Mouse (Mus musculus) neural tube, embryonic 15.5 days (tissue): Measurements from ENCODE around the gene Tmem174. TPM values are rescaled to one million over a fixed set of nuclear protein-coding genes. Genes with fewer than 3 reads are reported as not detected.

Source experiments
- ATAC-seq: fragments of 200-750 bp; cut with Nextera tagmentation; 2 replicates; pipeline ENCODE4 v1.8.0; 2017; ENCODE audit warnings: mild to moderate bottlenecking, moderate TSS enrichment, moderate library complexity; ENCODE audit not compliant: low FRiP score
- H3K27ac ChIP-seq: fragments of 300-500 bp; sonication (generic); replicated peaks from 2 replicates; pipeline ENCODE4 v1.5.1; 2015; ENCODE audit warnings: mild to moderate bottlenecking, inconsistent platforms
- H3K27me3 ChIP-seq: fragments of 300-500 bp; sonication (generic); replicated peaks from 2 replicates; pipeline ENCODE4 v1.6.1; 2015; ENCODE audit warnings: inconsistent platforms
- H3K36me3 ChIP-seq: fragments of 300-500 bp; sonication (generic); 2 replicates; pipeline ENCODE4 v1.6.1; 2015; ENCODE audit warnings: inconsistent platforms
- H3K4me1 ChIP-seq: fragments of 300-500 bp; sonication (generic); 2 replicates; pipeline ENCODE4 v1.6.1; 2015; ENCODE audit warnings: inconsistent platforms
- H3K4me2 ChIP-seq: fragments of 300-500 bp; sonication (generic); 2 replicates; pipeline ENCODE4 v1.6.1; 2015; ENCODE audit warnings: inconsistent platforms, mild to moderate bottlenecking, moderate library complexity
- H3K4me3 ChIP-seq: fragments of 300-500 bp; sonication (generic); replicated peaks from 2 replicates; pipeline ENCODE4 v1.5.1; 2015; ENCODE audit warnings: mild to moderate bottlenecking, inconsistent platforms
- H3K9ac ChIP-seq: fragments of 300-500 bp; sonication (generic); replicated peaks from 2 replicates; pipeline ENCODE4 v1.6.1; 2015; ENCODE audit warnings: mild to moderate bottlenecking, inconsistent platforms
- H3K9me3 ChIP-seq: fragments of 300-500 bp; sonication (generic); replicated peaks from 2 replicates; pipeline ENCODE4 v1.6.1; 2016; ENCODE audit warnings: inconsistent platforms
- WGBS: fragments of 180-500 bp; shearing (Covaris S2); methylation state at CpG from one replicate; pipeline ENCODE4 v1.1.7; 2015; ENCODE audit warnings: mixed read lengths; 5-methylcytosine and 5-hydroxymethylcytosine counted together
- polyA plus RNA-seq: library from polyadenylated mRNA; unstranded; fragments of >200 nt; fragmentation: Nextera tagmentation; extraction: Ambion mirVana; gene quantifications from 2 replicates; pipeline ENCODE4 v1.2.1, GENCODE M21; 2015

Tmem174 gene
- polyA plus RNA-seq, 1 experiment from 2014 or later = not detected

- Histone ChIP-seq H3K27ac (no peak overlapping the region), H3K27me3 (peaks cover 43% of the 10 kb centered on the region), H3K9ac (no peak overlapping the region), H3K36me3 (no peaks in the 10 kb centered on the region), H3K4me3 (peak overlapping the region; percentile 45; the same call in 1 of the 2 replicates), H3K4me1 (peaks cover 24% of the 10 kb centered on the region), H3K9me3 (no peaks in the 10 kb centered on the region), H3K4me2 (peak overlapping the region; percentile 91)
- ATAC-seq = no peak
- 42% methylated on average over 9 of the region's 9 CpGs for WGBS
Observed at GRCm38 (mm10) chr13:98589572-98589971, 47.6 kb downstream of the Tmem174 start.

- Histone ChIP-seq H3K27me3 (peaks cover 48% of the 10 kb centered on the region), H3K9me3 (no peaks in the 10 kb centered on the region), H3K36me3 (no peaks in the 10 kb centered on the region), H3K27ac (no peak overlapping the region), H3K4me3 (peak overlapping the region; percentile 45), H3K9ac (peak overlapping the region; percentile 36; the same call in 1 of the 2 replicates), H3K4me2 (peak overlapping the region; percentile 91), H3K4me1 (peaks cover 24% of the 10 kb centered on the region)
- WGBS = 1% methylated on average over 35 of the region's 35 CpGs
- peak; percentile 85 for ATAC-seq
Observed at GRCm38 (mm10) chr13:98588951-98589501, 48.2 kb downstream of the Tmem174 start.

- no peaks in the 10 kb centered on the region for H3K36me3 ChIP-seq
- peak overlapping the region; percentile 91 for H3K4me2 ChIP-seq
- H3K4me1 ChIP-seq = peaks cover 24% of the 10 kb centered on the region
- no peak overlapping the region for H3K27ac ChIP-seq
- ATAC-seq = peak; percentile 13; the same call in 1 of the 2 replicates
- H3K9me3 ChIP-seq = no peaks in the 10 kb centered on the region
- peak overlapping the region; percentile 36; the same call in 1 of the 2 replicates for H3K9ac ChIP-seq
- peak overlapping the region; percentile 45 for H3K4me3 ChIP-seq
- H3K27me3 ChIP-seq = peaks cover 54% of the 10 kb centered on the region
- WGBS = 5% methylated on average over 12 of the region's 12 CpGs
Observed at GRCm38 (mm10) chr13:98588480-98588879, 48.7 kb downstream of the Tmem174 start.

GRCm38 (mm10) chr13:98587639-98588038 lies 49.6 kb downstream of the Tmem174 start:
- ATAC-seq = no peak
- Histone ChIP-seq H3K27ac (no peak overlapping the region), H3K4me1 (peaks cover 24% of the 10 kb centered on the region), H3K4me3 (no peak overlapping the region), H3K9ac (no peak overlapping the region), H3K4me2 (0 out of 2 replicates have a peak overlapping the region, but pooled peaks have one; percentile 4), H3K36me3 (no peaks in the 10 kb centered on the region), H3K9me3 (no peaks in the 10 kb centered on the region), H3K27me3 (peaks cover 59% of the 10 kb centered on the region)
- WGBS = 3% methylated on average over 14 of the region's 14 CpGs

GRCm38 (mm10) chr13:98586817-98587575 lies 50.2 kb downstream of the Tmem174 start:
- ATAC-seq = no peak
- Histone ChIP-seq H3K4me2 (no peak overlapping the region; the same call in 1 of the 2 replicates), H3K4me3 (no peak overlapping the region), H3K9me3 (no peaks in the 10 kb centered on the region), H3K27me3 (peaks cover 62% of the 10 kb centered on the region), H3K4me1 (peaks cover 24% of the 10 kb centered on the region), H3K27ac (no peak overlapping the region), H3K36me3 (no peaks in the 10 kb centered on the region), H3K9ac (no peak overlapping the region)
- WGBS = 29% methylated on average over 17 of the region's 17 CpGs

Other genes with a start within 250 kb of the Tmem174 start
- gene Gm10320, start 145.4 kb downstream of the Tmem174 start, polyA plus RNA-seq = 0.74 and 1.0 TPM in 2 replicates
- 2.3 TPM in 1 of 2 replicates, not detected in the other for gene Tmem171, start 57.4 kb upstream of the Tmem174 start, polyA plus RNA-seq
- gene Fcho2, start 178.0 kb upstream of the Tmem174 start, polyA plus RNA-seq = 22.1 and 25.1 TPM in 2 replicates